In the genomic region with DNA sequence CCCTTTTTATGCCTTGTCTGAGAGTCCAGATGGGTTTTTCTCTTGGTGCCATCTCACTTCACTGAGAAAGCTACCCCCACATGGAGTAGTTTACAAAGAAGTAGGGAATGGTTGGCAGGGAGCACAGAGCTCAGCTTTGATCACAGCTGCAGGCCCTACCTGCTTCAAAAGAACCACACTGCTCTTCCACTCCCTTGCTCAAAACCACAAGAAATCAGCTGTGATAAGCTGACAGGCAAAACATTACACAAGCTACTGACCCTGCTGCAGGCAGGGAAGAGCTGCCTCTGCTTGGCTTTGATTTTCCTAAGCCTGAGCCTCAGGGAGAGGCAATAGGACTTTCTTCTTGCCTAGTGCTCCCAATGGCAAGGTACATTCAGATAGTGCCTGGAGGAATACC, we compare ENCODE assay signal across 14 mouse cellular contexts.
A peak's percentile ranks its signal among the peaks of the same experiment; 100 is the strongest.
DNase-seq lines count a peak whose midpoint lies in the region; ATAC-seq lines count a peak whose summit lies in the region.
"Had no signal": no experiment of that assay in that cellular context is flagged by ENCODE, and none has a peak within 500 bp of the region (broad histone marks: within the 10 kb centered on the region; RNA-seq: fewer than 3 reads in every experiment).

No protein-coding gene starts in this region.

- no peaks in the 10 kb centered on the region for H3K36me3 ChIP-seq in midbrain, embryonic 14.5 days (ENCODE audit: control insufficient read depth, insufficient read depth, low read length)
- H3K36me3 ChIP-seq: limb, embryonic 13.5 days; lung, embryonic 15.5 days had no signal

- no peak overlapping the region for H3K4me2 ChIP-seq in midbrain, embryonic 14.5 days (ENCODE audit: low read length)
- H3K4me2 ChIP-seq: limb, embryonic 13.5 days; lung, embryonic 15.5 days had no signal

- no peaks in the 10 kb centered on the region for H3K9me3 ChIP-seq in midbrain, embryonic 14.5 days (ENCODE audit: control insufficient read depth, low read length)
- H3K9me3 ChIP-seq: limb, embryonic 13.5 days; lung, embryonic 15.5 days had no signal

- H3K9ac ChIP-seq in midbrain, embryonic 14.5 days (replicated peaks; ENCODE audit: low read length), result no peak overlapping the region
- H3K9ac ChIP-seq: limb, embryonic 13.5 days; lung, embryonic 15.5 days had no signal

- DNase-seq in heart, adult 11 months, result peak; percentile 31
- no peak for DNase-seq in heart, postnatal 10 days
- DNase-seq in right cerebral cortex, adult 18-20 months, result peak; percentile 10
- DNase-seq in right cerebral cortex, adult 2 months (ENCODE audit: low spot score in 2 of 2), result no peak
- DNase-seq in midbrain, embryonic 14.5 days, result peak; percentile 59
- DNase-seq in cerebellum, postnatal 36 days, result no peak
- no peak for DNase-seq in kidney, postnatal 36 days
- no peak for DNase-seq in heart, postnatal 4 days
- DNase-seq: adrenal gland, postnatal 36 days; cerebellum, adult 8-10 months; heart, adult 2 months had no signal

- peaks cover 6% of the 10 kb centered on the region for H3K4me1 ChIP-seq in midbrain, embryonic 14.5 days (ENCODE audit: control insufficient read depth, insufficient read depth, low read length)
- H3K4me1 ChIP-seq: lung, embryonic 15.5 days had no signal

- intact Hi-C loops in heart, postnatal 10 days (cut with DNase I), result no loop called here

- no peaks in the 10 kb centered on the region for H3K27me3 ChIP-seq in midbrain, embryonic 14.5 days (ENCODE audit: control insufficient read depth, insufficient read depth, low read length)
- H3K27me3 ChIP-seq: CH12.LX; lung, embryonic 15.5 days had no signal

- ATAC-seq in midbrain, embryonic 14.5 days (ENCODE audit: low FRiP score, low TSS enrichment), result 0 out of 2 replicates have a peak, but pooled peaks have one; percentile 31

- H3K4me3 ChIP-seq in midbrain, embryonic 14.5 days (replicated peaks; ENCODE audit: low read depth, low read length), result no peak overlapping the region
- H3K4me3 ChIP-seq: heart, adult 2 months; limb, embryonic 13.5 days; lung, embryonic 15.5 days had no signal

- H3K27ac ChIP-seq in midbrain, embryonic 14.5 days (replicated peaks; ENCODE audit: low read depth, low read length), result 0 out of 2 replicates have a peak overlapping the region, but pooled peaks have one; percentile 1
- H3K27ac ChIP-seq: heart, adult 2 months; limb, embryonic 13.5 days; lung, embryonic 15.5 days had no signal

Comparison
In these comparisons a context has a peak if more than half of its experiments do, and no peak if none do; other contexts are left out.
1. DNase-seq: peak in heart, adult 11 months (single experiment), right cerebral cortex, adult 18-20 months (single experiment) and midbrain, embryonic 14.5 days (single experiment); none in heart, postnatal 10 days (0 of 2), right cerebral cortex, adult 2 months (0 of 2), cerebellum, postnatal 36 days (0 of 2), kidney, postnatal 36 days (0 of 2) and heart, postnatal 4 days (single experiment).